Mouse (Mus musculus) embryo, embryonic 10 days (tissue): ENCODE measurements around the gene Ccser1.
A peak's percentile ranks its signal among the peaks of the same experiment; 100 is the strongest.

Experiments
- DNase-seq: peaks from one replicate; pipeline ENCODE4 v3.0.0-alpha.2; 2015; ENCODE audit warnings: low spot score

The Ccser1 gene

GRCm38 (mm10) chr6:61300441-61300840, 120.3 kb downstream of the Ccser1 start:
- DNase-seq, result no peak

GRCm38 (mm10) chr6:61300975-61301374, 120.9 kb downstream of the Ccser1 start:
- no peak for DNase-seq

- DNase-seq, result no peak
These were observed 121.5 kb downstream of the Ccser1 start for GRCm38 (mm10) chr6:61301631-61302030.

- no peak for DNase-seq
These were observed 131.4 kb downstream of the Ccser1 start for GRCm38 (mm10) chr6:61311324-61312091.

GRCm38 (mm10) chr6:61315884-61316601, 135.9 kb downstream of the Ccser1 start:
- DNase-seq, result peak; percentile 78

GRCm38 (mm10) chr6:61320842-61321241, 140.7 kb downstream of the Ccser1 start:
- no peak for DNase-seq

- no peak for DNase-seq
These were observed 142.2 kb downstream of the Ccser1 start for GRCm38 (mm10) chr6:61322328-61322727.

GRCm38 (mm10) chr6:61326131-61326530, 146.0 kb downstream of the Ccser1 start:
- DNase-seq, result no peak

GRCm38 (mm10) chr6:61328981-61329380, 148.9 kb downstream of the Ccser1 start:
- DNase-seq, result no peak

GRCm38 (mm10) chr6:61329593-61330540, 149.7 kb downstream of the Ccser1 start:
- DNase-seq, result no peak

- no peak for DNase-seq
These were observed 154.3 kb downstream of the Ccser1 start for GRCm38 (mm10) chr6:61334466-61334865.

- peak; percentile 18 for DNase-seq
These were observed 167.1 kb downstream of the Ccser1 start for GRCm38 (mm10) chr6:61347045-61347838.

- DNase-seq, result no peak
These were observed 183.6 kb downstream of the Ccser1 start for GRCm38 (mm10) chr6:61363722-61364121.

GRCm38 (mm10) chr6:61382526-61382925, 202.4 kb downstream of the Ccser1 start:
- peak; percentile 18 for DNase-seq

- no peak for DNase-seq
These were observed 202.9 kb downstream of the Ccser1 start for GRCm38 (mm10) chr6:61382991-61383390.

- no peak for DNase-seq
These were observed 206.9 kb downstream of the Ccser1 start for GRCm38 (mm10) chr6:61387046-61387445.

GRCm38 (mm10) chr6:61427490-61427889, 247.4 kb downstream of the Ccser1 start:
- DNase-seq, result no peak

- DNase-seq, result peak; percentile 45
These were observed 251.0 kb downstream of the Ccser1 start for GRCm38 (mm10) chr6:61430881-61431725.

GRCm38 (mm10) chr6:61431726-61431984, 251.5 kb downstream of the Ccser1 start:
- no peak for DNase-seq

GRCm38 (mm10) chr6:61432167-61432566, 252.0 kb downstream of the Ccser1 start:
- peak; percentile 4 for DNase-seq

GRCm38 (mm10) chr6:61432703-61433102, 252.6 kb downstream of the Ccser1 start:
- no peak for DNase-seq
